Mouse (Mus musculus): ENCODE measurements around the gene Hipk2.
"Not testable (repeated sequence)": the region's sequence is repeated elsewhere in the genome, so short reads cannot be mapped to it uniquely, and the experiment has no call there.

Gene Hipk2

DNA sequence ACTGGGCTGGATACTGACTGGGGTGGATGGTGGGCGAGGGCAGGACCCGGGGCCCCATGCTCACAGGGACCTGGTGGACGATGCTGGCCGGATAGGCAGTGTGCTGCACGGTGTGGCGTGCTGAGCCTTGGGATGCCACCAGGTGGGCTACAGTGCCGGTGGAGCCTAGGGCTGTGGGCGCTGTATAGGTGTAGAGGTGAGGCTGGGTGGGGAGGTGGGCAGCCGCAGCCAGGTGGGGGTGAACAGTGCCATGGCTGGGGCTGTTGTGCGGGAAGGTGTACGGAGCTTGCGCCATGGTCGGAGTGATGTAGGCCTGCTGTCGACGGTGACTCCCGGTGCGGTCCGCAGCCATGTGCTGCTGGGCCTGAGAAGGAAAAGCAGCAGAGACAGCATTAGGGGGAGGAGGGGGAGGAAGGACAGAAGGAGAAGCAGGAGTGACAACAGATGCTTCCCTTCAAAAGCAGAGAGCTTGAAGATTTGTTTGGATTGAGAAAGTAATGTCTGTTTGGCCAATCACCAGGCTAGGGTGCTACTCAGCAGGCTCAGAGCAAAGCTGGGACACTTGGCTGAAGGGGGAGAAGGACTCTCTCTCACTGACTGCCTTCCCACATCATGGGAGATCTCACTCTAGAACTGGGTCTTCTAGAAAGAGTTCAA is 177.6 kb downstream of the Hipk2 start:
- DNase-seq (ENCODE audit: low spot score): no peak

DNA sequence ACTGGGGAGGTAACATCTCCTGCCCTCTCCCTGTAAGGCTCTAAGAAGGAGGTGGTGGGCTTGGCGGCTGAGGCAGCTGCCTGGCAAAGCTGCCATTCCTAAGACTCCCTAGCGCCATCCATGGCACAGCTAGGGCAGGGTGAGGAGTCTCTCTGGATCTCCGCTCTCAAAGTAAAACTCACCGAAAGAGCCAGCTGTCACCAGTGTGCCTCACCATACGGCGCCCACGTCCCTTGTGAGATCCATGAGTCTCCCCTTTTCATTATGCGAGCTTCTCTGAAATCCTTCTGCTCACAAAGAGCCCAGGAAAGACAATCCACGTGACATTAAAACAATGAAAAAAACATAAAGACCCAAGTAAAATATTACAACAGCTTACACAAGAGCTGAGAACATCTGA is 179.4 kb downstream of the Hipk2 start:
- no peak for DNase-seq (ENCODE audit: low spot score)

DNA sequence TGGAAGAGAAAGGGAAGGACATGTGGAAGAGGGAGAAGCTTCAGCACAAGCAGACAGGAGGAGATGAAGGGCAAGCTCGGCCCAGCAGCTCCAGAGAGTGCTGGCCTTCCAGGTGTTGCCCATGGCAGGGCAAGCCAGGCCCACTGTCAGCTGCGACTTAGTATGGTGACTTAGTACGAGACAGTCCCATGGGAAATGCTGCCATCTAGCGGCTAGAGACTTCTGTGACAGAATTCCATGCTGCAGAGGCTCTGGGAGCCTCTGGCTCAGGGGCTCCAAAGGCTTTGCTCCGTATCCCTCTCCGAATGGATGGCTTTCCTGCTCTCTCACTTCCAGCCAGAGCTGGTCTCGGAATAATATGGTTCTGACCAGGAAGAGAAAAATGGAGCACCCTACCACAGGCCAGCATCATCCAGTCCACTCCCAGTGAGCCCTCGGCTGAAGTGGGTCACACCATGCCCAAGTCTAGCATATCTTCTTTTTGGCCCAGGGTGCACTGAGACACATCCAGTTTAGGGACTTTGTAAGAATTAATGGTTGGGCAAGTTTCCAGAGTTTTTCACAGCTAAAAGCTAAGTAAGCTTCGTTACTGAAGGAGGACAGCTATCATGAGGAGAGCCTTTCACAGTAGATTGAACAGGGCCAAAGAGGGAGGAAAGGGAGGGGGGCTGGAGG is 180.4 kb downstream of the Hipk2 start:
- DNase-seq (ENCODE audit: low spot score): peak; percentile 36

DNA sequence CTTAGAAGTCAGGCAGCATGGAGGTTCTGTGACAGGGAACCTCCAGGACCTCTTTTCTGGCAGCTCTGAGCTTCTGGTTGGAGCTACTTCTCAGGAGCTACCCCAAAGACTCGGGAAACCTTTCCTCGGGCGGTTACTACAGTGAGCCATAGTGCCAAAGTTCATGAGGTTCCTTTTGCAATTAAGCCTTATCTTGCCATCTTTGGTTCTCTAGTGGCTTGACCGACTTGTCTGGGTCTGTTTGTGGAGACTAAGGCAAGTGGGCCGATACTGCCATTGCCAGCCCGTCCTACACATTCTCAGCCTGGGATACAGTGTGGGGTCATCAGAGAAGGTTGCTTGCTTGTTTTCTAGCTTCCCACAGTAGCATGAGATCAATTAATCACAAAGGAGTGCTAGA is 183.4 kb downstream of the Hipk2 start:
- no peak for DNase-seq (ENCODE audit: low spot score)

DNA sequence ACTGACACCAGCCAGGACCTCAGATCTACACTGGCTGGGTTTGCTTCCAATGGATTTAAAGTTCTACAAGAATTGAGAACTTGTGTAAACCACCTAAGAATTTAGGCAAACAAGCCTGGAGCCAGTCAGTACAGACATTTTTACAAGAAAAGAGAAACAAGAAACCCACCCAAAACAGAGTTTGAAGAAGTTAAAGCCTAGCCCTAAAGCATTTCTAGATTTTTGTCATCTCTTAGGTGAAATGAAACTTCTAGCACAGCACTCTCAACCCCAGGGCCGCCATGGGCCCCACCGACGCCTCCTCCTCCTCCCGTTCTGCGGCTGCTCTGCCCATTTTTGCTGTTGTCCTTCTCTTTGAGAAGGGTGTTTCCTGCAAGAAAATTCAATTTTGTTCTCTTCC is 184.9 kb downstream of the Hipk2 start:
- DNase-seq (ENCODE audit: low spot score): no peak

DNA sequence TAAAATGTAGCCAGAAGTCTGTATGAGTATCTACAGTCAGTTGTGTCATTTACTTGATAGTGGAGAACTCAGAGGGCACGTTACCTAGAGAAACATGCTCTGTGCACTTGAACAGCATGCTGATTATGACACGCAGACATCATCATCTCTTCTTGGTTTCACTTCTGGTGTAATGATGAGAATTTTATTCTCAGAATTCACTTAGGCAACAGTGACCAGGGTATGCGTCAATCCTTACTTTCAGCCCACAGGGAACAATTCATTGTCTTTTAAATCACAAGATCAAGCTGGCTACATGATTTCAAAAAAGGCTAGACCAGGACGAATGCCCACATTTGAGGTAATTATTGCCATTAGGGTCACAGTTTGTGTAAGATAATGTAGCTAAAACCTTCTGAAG is 185.3 kb downstream of the Hipk2 start:
- DNase-seq (ENCODE audit: low spot score): no peak

DNA sequence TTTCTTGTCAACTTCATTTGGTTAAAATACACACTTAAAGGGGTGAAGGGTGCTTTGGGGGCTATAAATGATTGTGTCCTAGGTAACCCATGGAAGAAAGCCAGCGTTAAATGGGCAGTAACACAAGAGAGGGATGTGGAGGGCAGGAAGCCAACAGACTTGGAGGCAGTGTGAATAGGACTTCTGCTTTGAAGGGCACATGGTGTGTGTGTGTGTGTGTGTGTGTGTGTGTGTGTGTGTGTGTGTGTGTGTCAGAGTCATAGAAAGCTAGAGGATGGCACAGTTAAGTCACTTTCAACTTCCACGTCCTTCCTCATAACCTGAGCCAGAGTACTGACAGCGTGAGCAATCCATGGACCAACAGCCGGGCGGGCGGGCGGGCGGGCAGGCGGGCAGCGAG is 187.1 kb downstream of the Hipk2 start:
- DNase-seq (ENCODE audit: low spot score): no peak

DNA sequence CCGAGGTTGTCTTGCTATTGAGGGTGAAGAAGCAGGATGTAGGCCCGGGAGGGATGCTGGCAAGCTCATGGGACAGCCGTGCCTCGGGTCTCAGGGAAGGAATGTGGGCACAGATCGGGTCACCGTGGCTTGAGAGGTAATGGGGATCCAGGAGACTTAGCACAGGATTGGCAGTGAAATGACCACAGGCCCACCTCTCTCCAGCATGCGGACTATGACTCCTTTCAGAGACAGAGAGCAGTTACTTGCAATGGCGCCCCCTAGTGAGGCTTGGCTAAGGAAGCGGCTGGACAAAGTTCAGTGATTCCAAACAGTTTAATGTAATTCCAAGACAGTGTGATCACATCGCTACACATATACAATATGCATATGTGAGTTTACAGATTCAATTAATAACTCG is 188.7 kb downstream of the Hipk2 start:
- DNase-seq (ENCODE audit: low spot score): no peak

DNA sequence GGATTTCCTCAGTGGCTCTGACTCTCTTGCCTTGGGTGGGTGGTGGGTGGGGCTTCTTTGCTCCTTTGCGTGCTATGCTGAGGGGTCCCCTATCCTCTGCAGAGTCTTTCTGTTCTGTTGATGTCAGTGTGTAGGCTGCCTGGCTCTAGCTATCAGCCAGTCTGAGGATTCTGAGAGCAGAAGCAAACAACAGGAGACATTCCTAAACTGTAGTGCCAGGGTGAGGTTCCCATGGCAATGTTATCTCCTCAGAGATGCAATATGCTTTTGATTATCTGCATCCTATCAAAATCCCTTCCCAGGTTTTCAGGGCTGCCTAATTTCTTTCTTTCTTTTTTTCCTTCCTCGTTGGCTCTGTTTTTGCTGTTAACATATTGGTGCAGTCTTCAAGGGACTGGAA is 193.4 kb downstream of the Hipk2 start:
- DNase-seq (ENCODE audit: low spot score): no peak

DNA sequence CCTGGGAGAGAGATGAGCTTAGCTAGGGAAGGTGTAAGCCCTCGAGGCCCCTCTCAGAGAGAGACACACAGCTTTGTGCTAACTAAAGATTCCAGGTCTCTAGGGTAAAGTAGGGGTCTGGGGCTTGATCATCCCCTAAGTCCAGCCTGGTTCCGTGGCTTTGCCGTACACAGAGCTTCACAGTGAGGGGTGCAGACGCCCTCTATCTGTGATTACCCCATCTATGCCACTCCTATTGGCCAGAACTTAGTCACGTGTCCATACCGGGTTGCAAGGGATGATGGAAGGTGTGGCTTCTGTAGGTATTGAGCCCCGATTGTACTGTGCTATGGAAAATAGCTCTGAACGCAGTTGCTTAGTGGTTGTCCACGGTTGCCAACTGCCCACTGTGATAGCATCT is 198.3 kb downstream of the Hipk2 start:
- DNase-seq (ENCODE audit: low spot score): no peak

DNA sequence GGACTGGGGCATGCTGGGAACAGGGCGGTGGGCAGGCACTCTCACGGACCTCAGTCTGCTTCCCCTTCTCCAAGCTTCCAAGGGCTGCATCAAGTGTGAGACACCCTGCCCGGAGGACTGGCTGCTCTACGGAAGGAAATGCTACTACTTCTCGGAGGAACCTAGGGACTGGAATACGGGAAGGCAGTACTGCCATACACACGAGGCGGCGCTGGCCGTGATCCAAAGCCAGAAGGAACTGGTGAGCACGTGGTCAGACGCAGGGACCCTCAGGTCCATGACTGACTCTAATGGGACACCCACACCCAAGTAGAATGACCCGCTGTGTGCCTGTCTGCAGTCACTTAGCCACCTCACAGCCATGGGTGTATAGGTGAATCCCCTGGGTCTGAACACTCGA is 199.2 kb downstream of the Hipk2 start:
- no peak for DNase-seq (ENCODE audit: low spot score)

DNA sequence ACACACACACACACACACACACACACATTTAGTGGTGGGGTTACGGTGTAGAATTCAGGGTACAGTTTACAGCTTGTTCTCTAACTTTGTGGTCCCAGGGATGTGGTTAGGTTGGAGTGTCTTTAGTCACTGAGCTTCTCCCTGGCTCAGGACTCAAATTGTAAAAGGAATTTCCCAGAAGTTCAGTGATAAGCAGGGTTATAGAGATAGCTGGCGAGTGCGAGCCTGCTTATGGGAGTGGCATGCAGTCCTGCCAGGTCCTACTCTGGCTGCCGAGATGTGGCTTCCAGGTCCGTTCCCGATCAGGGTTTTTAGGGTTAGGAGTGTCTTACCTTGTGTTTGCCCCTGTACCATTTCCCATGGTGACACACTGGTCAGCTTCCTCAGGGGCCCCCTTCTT is 199.7 kb downstream of the Hipk2 start:
- DNase-seq (ENCODE audit: low spot score): no peak

DNA sequence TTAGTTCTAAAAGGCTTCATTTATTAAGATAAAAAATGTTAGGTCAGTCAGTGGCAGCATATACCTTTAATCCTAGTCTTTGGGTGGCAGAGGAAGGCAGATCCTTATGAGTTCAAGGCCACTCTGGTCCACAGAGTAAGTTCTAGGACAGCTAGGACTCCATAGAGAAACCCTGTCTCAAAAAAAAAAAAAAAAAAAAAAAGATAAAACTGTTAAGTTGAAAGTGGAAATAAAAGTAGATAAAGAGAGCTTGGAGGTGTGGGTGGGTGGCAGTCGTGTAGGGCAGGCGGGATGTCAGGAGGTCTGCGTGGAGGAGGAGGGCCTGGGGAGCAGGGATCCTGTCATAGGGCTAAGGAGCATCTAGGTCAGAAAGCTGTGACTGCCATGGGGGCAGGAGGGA is 204.0 kb downstream of the Hipk2 start:
- no peak for DNase-seq (ENCODE audit: low spot score)

DNA sequence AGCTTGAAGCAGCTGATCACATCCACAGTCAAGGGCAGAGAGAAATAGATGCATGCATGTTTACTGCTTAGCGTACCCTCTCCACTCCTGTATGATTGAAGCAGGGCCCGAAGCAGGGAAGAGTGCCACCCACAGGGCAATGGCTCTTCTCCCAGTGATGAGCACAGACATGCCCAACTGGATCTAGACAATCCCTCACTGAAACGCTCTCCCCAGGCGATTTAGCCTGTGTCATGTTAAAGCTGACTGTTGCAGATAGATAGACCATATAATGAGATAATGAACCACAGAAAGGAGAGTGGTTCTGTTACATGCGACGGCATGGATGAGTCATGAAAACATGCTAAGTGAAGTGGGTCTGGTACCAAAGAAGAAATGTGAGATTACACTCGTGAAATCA is 204.7 kb downstream of the Hipk2 start:
- no peak for DNase-seq (ENCODE audit: low spot score)

DNA sequence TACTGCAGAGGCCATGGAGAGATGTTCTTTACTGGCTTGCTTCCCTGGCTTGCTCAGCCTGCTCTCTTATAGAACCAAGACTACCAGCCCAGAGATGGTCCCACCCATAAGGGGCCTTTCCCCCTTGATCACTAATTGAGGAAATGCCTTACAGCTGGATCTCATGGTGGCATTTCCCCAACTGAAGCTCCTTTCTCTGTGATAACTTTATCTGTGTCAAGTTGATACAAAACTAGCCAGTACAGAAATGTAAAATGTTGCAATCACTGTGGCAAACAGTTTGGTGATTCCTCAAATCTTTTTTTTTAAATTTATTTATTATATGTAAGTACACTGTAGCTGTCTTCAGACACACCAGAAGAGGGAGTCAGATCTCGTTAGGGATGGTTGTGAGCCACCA is 205.5 kb downstream of the Hipk2 start:
- DNase-seq (ENCODE audit: low spot score): not testable (repeated sequence)

DNA sequence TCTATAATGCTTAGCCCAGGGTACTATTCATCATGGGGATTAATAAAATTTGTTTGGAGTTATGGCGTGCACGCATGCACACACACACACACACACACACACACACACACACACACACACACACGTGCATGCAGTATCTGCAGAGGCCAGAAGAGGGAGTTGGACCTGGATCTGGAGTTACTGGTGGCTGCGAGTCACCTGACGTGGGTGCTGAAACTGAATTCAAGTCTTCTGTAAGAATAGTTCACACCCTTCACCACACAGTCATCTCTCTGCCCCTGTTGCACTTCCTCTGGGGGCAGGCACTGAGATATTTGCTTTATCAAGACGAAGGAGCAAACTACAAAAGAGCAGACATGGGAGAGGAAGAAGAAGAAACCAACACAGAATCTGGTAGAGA is 206.4 kb downstream of the Hipk2 start:
- no peak for DNase-seq (ENCODE audit: low spot score)

DNA sequence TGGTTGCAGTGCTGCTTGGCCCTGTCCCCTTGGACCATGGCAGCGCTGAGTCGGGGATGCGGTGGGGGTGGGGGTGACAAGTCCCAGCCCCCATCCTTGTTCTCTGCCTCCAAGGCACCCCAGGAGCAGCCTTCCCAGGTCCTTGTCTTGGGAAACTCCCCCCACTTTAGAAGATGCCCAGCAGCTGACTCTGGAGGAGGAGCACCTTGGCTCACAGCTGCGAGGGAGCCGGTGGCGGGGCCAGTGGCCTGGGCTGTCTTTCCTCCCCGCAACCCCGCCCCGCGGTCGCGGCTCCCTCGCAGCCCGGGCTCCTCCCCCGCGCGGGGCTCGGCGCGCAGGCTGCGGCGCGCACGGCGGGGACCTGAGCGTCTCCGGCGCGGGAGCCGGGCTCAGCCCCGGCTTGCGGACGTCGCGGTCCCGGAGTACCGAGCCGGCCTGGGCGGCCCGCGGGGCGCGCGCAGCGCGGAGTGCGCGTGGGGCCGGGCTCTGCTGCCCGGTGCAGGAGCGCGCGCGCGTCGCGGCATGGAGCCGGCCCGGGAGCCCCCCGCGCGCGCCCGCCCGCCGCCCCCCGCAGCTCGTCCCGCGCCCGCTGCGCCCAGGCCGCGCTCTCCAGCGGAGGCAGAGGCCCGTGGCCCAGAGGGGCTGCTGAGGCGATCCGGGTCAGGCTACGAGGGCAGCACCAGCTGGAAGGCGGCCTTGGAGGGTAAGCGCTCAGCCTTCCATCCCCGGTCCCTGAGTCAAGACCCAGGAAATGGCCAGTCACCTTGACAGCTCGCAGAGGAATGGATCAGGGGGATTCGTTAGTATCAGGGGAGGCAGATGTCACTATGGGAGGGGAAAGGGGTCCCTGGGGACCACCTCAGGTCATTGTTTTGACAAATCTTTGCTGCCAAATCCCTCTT is 213.0 kb downstream of the Hipk2 start, which contains the start of gene Clec2l:
Gene Clec2l (plus strand): TSS at position 356 of the 902 bp plus-strand sequence.
- DNase-seq (ENCODE audit: low spot score): peak; percentile 19

DNA sequence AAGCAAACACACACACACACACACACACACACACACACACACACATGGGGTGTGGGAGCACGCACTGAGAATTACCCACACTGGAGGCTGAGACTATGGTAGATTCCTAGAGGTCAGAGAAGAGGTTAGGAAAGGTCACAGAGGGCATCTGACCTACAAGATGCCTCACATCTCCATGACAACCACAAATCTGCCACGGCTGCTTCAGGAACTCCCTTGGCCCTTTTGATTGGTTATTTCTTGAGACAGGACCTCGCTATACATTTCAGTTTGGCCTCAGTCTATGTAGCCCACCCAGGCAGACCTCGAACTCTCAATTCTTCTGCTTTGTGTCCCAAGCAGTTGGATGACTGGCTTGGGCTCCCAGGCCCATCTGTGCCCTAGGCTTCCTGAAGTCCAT is 214.3 kb downstream of the Hipk2 start:
- no peak for DNase-seq (ENCODE audit: low spot score)

DNA sequence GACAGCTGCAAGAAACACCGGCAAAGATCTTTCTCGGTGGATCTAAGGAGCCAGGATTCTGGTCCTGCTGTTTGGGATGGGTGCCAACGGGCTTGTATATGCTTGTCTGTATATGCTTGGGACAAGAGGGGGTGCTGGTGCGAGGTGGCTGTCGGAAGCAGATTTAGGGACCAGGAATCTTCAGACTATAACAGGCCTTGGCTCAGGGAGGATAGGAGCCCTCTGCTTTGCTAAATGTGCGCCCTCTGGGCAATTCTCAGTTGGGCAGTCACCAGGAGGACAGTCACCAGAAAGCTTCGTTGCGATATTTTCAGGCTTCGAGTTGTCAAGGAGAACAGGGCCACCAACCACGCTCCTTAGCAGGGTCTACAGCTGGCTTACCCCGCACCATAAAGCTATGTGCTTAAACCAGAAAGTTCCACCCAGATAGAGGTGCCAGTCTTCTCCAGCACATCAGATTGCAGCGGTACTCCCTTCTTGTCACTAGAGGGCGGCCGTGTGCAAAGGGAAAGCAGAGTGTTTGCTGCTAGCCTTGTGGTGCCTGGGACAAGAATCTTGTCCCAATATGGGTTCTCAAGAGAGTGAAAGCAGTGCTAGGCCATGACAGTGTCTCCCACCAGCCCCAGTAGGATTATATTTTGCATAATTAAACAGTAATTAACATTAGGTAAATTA is 225.6 kb downstream of the Hipk2 start:
- no peak for DNase-seq (ENCODE audit: low spot score)

DNA sequence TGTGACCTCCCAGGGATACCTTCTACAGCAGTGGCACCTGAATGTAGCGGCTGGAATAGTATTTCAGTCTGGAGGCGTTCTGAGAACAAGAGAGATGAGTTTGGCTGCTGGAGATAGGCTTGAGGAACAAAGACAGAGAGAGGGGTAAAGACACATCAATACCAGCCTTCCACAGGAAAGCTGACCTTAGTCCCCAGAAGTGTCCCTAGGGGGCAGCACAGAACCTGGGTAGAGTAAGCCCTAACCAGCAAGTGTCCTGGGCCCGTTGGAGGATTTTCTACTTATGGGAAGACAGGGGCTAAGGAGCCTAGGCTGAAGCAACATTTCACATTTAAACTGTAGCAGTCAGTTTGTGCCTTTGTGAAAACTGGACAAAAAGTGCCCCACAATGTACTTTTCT is 226.4 kb downstream of the Hipk2 start:
- DNase-seq (ENCODE audit: low spot score): no peak

Measured in ovary, adult 18-20 months (tissue).